Mouse (Mus musculus): ENCODE data around the gene Farp2.

GRCm38 (mm10) chr1:93521491-93521890 is 9.6 kb downstream of the Farp2 start:
- no peak for TF ChIP-seq POLR2A (IDR thresholded peaks at IDR 0.05; ENCODE audit: extremely low read depth, insufficient read depth, low read length)
- TF ChIP-seq CTCF (IDR thresholded peaks at IDR 0.05; ENCODE audit: extremely low read depth, insufficient read depth, low read length): no peak

Data from cortical plate, adult 2 months (tissue).